Mouse (Mus musculus): ENCODE measurements around the gene Rwdd4a. TPM values are rescaled to one million over a fixed set of nuclear protein-coding genes. Genes with fewer than 3 reads are reported as not detected.

Gene Rwdd4a
- total RNA-seq, 4 experiments from 2014 or later = 29.7 to 34.6 (median 31.7) TPM

DNA sequence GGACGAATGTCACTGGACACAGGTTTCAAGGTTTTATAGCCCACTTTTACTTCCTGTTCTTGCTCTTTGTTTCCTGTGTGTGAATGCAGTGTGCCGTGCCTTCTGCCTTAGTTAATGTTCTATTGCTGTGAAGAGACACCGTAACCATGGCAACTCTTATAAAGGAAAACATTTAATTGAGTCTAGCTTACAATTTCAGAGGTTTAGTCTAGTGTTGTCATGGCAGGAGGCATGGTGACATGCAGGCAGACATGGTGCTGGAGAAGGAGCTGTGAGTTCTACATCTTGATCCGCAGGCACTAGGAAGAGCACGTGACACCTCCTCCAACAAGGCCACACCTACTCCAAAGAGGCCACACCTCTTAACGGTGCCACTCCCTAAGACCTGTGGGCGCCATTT is 48.0 kb downstream of the Rwdd4a start:
- DNase-seq (ENCODE audit: low spot score in 2 of 2) = no peak

DNA sequence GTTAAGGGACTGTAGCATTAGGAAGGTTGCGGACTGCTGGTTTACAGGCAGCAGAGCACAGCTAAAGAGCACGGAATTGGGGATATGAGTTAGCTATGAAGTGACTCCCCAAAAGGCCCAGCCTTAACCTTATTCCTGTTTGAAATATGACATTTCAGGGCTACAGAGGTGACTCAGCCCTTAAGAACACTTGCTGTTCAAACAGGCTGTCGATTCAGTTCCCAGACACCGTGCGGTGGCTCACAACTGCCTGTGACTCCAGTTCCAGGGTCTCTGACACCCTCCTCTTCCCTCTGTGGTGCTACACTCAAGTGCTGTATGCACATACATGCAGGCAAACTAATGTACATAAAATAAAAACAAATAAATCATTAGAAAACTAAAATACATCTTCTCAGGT is 55.2 kb downstream of the Rwdd4a start:
- no peak for DNase-seq (ENCODE audit: low spot score in 2 of 2)

DNA sequence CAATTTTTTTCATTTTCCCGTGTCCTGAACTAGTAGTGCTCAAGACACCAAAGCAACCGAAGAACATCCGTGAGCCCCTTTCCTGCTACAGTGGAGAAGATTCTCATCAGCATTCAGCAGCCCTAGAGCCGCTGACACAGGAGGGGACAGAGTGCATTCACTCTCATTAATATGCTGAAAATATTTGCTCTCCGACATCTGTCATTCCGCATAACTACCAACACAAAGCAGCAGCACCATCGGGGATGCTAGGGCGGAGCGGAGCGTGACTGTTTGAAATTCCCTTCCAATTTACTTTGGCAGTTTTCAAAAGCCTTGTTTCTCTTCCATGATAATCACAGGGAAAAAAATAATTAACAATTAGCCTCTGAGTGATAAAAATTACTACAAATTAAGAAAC is 56.9 kb downstream of the Rwdd4a start:
- no peak for DNase-seq (ENCODE audit: low spot score in 2 of 2)

DNA sequence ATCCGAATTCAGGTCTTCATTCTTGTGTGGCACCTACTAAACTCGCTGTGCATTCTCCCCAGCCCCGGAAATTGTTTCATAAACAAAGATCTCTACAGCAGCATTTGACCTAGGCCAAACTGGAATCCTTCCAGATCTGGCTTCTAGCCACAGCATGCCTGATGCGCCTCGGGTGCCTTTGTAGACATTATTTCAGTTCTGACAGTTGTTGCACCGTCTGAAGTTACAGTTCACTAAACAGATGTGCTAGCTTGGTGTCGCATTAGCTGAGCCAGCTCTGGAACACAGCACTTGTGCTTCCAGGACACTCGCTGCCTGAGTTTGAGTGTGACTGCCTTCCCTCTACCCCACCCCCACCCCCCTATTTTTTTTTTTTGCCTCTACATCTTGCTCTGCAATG is 67.2 kb downstream of the Rwdd4a start:
- no peak for DNase-seq (ENCODE audit: low spot score in 2 of 2)

Small RNAs within 50 kb of the gene (microRNA-seq; reads per million reads assigned to microRNA genes)
- 0 reads per million in 2 experiments for gene Gm27409

Other genes starting within 250 kb of the Rwdd4a start
- gene Stox2, start 87.3 kb upstream of the Rwdd4a start, total RNA-seq (2022) = 10 to 100 TPM; 76.9 to 96.7 (median 84.0) TPM
- 10 to 100 TPM; 51.7 to 59.0 (median 54.9) TPM for gene Trappc11, start 194 bp upstream of the Rwdd4a start, total RNA-seq (2022)
- 10 to 100 TPM; 40.3 to 50.1 (median 44.3) TPM for gene Ing2, start 141.9 kb downstream of the Rwdd4a start, total RNA-seq (2022)
- gene Cdkn2aip, start 180.3 kb downstream of the Rwdd4a start, total RNA-seq (2022) = 10 to 100 TPM; 14.2 to 18.9 (median 17.7) TPM